Mouse (Mus musculus): Measurements from ENCODE around the gene Smu1. TPM values are rescaled to one million over a fixed set of nuclear protein-coding genes. Genes with fewer than 3 reads are reported as not detected.

Gene Smu1
- total RNA-seq, 4 experiments from 2014 or later, result 29.4 to 31.0 (median 30.4) TPM

DNA sequence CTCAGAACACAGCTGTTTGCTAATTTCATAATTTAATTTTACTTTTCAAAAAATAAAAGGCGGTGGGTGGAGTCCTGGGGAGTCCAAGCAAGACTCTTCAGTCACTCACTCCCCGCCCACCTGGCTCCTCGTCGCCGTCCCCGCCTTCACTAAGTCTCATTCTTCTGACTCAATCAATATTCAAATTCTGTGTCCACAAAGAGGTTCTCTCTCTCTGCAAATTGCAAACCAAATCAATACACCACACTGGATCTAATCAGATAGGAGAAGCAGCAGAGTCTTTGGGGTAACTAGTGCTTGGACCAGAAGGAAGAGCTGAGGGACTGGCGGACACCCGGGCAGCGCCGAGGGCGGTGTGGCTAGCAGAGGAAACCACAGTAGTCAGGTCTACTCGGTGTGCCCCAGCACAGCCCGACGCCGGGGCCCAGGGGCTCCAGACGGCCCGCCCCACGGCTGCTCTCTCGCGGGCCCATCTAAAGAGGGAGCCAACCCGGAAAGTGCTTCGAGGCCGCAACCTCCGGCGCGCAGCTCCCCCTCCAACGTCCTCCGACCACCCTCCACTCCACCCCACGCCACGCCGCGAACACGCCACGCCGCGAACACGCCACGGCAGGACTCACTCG is 455 bp downstream of the Smu1 start:
- no peak for DNase-seq (ENCODE audit: low spot score)

DNA sequence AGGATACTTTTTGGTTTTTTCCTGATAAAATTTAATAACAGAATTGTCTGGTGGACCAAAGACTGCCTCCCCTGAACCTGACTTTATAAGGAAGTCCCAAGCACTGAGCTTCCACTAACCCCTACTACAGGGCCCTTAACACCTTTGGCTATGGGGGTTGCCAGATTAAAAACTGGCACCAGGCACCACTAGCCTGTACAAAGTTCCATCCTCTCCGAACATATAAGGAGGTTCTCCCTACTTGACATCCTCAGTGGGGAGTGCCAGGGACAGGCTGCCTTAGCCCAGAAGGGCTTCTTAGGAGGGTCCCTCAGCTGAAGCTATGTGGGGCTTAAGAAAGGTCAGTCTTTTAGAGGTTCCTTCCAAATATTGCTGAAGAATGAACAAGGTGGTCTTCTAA is 22.4 kb downstream of the Smu1 start:
- DNase-seq (ENCODE audit: low spot score), result no peak

DNA sequence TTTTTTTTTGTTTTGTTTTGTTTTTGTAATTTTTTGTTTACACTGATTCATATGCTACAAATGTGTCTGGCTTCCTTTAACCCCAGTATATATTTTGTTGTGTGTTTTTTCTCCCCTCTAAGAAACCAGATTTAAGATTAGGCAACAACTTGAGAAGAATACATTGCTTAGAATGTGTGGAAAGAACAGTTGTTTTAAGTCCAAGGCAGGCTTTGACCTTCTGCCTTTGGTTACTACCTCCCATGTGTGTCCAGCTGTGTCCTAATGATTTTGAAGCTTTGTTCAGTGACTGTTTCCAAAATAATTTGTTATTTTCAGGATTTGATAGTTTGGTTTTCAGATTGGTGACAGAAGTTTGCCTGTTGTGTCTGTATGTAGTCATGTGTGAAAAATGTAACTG is 26.5 kb downstream of the Smu1 start:
- DNase-seq (ENCODE audit: low spot score), result no peak

DNA sequence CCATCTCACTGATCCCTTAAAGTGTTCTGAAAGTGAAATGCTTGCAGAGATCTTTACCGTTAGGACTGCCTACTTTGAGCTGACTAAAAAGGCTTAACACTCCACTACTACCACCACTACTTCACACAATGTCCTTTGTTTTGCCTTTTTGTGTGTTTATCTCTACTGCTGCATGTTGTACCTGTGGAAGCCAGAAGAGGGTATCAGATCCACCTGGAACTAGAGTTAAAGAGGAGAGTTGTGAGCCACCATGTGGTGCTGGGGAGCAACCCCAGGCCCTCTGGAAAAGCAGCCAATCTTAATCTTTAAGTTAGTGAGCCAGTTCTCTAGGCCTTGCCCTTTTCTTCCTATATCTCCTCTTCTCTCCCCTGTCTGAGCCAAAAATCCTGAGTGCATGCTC is 30.5 kb downstream of the Smu1 start:
- DNase-seq (ENCODE audit: low spot score), result no peak

DNA sequence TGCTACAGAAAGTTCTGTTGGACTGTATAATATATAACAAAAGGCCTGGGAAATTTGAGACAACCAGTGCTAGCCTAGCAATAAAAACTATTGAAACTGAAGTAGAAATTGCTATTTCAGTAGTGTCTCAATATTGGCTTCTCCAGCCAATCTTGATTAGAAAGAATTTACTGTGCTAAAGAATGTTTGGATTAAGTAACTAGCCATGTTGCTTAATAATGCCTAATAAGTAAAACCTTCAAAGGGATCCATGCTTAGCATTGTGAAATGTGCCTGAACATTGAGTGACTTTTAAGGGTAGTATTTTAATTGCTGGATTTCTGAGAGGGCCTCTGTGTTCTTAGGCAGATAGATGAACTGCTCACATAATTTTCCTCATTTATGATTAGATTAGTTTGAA is 32.2 kb downstream of the Smu1 start:
- DNase-seq (ENCODE audit: low spot score), result no peak

DNA sequence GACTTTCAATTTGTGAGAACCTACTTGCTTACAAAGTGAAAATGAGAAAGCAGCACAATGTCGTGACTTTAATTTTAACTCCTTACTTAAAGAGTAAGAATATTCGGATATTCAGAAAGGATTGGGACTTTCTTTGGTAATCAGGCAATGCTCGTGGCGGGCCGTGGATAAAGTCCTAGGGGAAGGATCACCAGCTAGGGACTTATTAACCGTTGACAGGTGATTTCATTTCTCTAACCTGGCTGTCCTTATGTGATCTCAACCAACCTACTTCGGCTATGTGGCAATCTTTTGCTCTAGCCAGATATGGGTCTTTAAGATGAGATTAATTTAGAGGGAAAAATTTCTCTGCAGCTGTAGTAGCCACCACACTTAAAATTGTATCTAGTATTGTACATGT is 32.6 kb downstream of the Smu1 start:
- DNase-seq (ENCODE audit: low spot score), result no peak

DNA sequence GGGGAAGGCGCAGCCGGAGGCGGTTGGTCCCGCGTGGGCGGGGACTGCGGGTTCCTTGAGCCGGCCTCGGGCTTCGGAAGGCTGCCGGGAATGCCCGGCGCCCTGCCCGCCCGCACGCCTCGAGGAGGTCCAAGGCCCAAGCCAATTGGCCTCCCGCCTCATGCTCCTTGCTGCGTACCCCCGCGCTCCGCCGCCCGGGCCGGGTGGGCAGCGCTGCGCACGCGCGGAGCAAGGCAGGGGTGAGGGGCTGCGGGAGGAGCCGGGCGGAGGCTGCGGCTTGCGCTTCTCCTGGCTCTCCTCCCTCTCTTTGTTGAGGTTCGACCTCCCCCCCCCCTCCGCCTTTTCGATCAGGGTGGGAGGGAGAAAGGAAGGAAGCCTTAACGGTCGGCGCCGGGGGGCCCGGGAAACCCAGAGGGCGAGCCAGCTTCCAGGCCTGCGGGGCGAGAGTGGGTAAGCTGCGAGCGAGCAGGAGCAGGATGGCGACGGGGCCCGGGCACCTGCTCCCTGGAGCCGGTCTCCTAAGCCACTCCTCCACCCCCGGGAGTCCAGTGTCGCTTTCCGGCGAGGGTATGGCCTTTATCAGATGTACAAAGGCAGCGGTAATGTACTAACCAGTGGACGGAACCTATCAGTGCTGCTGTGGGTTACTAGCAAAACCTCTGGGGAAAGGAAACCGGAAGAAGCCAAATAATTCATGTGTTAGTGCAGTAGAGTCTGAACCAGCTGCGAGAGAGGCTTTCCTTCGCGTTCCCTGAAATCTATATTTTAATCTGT is 34.8 kb downstream of the Smu1 start:
- DNase-seq (ENCODE audit: low spot score), result peak; percentile 79

DNA sequence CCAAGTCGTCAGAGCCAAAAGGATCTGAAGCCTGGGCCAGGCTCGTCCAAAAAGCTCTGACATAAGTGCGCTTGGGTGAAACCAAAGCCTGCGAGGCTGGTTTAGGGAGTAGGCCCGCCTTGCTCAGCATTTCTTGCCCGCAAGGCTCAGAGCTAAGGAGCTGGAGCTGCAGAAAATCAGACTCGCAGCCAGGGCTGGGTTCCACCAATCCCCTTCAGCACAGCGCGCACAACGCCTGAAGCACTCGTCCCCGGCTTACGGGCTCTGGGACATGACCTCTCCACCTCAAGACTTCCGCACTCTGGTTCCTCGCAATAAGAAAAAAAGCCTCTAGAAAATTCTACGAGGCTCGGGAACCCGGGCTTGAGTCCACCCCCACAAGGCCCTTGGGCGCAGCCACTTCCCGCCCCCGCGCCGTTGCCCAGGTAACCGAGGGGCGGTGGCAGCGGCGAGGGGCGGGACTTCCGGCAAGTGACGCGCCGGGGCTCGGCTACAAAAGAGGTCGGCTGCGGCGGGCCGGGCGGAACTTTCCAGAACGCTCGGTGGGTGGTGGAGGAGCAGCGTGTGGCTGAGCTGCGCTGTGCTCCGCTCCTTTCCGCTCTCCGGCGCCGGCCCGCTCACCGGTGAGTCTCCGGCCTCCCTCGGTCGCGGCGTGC is 35.6 kb downstream of the Smu1 start, which contains the start of gene Dnaja1:
TSS of gene Dnaja1 (plus strand) at position 140 of the 656 bp plus-strand sequence.
- DNase-seq (ENCODE audit: low spot score), result peak; percentile 97

DNA sequence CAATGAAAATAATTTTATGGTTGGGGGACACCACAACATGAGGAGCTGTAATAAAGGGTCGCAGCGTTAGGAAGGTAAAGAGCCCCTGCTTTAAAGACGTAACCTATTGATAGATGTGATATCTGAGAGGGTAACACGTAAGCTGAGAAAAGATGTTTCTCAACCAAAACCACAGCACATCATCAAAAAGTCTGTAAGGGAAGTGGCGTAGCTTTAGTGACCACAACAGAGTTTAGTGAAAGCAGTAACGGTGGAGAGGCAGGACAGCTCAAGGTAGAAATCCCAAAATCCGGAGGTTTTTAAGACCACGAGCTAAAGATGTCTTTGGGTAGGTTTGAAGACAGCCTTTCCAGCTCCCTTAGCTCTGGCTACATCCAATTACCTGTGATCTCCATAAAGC is 36.8 kb downstream of the Smu1 start:
- no peak for DNase-seq (ENCODE audit: low spot score)

DNA sequence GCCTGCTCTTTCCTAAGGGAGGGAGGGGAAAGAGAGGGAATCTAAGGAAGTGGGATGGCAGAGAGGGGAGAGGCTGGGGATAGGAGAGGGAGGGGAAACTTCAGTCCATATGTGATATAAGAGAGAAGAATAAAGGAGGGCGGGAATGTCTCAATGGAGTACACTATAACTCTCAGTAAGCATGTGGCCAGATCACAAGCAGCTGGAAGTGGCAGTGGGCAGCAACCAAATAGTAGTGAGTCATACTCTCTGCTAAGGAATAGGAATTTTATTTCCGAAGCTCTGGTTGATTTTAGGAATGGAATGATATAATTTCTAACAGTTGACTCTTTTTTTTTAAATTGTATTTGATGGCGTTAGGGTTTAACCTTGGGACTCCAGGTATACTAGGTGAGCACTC is 40.6 kb downstream of the Smu1 start:
- no peak for DNase-seq (ENCODE audit: low spot score)

DNA sequence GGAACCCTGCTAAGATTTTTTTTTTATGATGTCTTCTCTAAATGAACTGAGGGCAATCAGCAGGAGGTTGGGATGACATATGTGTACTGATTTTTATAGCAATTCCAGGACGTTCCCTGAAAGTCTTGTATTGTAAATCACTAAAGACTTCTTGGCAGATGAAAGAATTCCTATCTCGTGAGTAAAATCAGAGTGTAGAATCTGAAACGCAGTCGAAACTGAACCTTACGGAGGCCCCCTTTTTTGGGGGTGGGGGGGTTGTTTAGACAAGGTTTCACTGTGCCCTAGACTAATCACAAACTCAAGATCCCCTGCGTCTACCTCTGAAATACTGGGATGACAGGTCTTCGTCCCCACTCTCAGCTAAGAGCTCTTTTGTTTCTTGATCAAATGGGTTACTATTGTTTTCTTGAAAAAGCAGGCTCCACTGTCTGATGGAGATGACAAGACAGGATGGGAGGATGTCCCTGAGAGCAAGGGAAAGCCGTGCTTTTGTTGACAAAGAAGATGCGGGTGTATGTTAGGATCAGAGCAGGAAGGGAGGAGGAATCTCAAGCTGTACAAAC is 53.9 kb downstream of the Smu1 start:
- DNase-seq (ENCODE audit: low spot score), result no peak

DNA sequence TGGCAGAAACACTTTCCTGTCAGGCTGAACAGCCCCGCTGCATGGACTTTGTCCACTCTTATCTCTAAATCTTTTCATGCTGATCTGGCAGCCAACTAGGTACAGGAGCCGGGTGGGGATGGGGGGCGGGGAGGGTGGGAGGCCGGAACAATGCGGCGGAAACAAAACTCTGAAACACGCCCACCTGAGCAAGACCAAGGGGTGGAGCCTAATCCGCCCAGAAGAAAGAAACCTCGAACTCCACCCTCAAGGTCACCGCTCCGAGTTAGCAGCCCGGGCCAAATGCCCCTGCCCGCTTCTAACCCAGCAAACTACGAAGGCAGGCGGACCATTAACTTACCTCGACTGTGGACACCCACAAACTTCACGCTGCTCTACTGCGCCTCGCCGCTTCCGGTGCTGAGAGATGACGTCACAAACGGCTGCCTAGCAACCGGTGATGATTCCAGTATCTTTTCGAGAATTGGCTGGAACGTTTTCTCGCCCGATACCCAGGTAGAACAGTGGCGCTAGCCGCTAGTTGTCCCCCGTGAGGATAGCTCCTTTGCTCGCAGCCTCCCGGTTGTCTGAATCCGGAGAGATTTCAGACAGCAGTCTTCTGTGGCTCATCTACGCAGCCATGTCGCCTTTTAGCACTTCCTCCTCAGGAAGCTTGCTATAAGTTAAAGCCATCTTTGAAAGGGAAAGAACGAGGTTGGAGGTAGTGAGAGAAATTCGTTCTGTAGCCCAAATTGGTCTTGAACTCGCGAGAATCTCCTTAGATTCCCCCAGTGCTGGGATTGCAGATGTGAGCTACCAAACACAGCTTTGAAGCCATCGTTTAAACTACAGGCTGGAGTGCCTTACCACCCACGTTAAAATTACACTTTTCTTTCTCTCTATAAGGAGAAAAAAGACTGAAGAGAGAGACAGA is 54.7 kb downstream of the Smu1 start, which contains the start of gene Aptx:
TSS of gene Aptx (minus strand) at position 398 of the 913 bp plus-strand sequence.
- peak; percentile 97 for DNase-seq (ENCODE audit: low spot score)

DNA sequence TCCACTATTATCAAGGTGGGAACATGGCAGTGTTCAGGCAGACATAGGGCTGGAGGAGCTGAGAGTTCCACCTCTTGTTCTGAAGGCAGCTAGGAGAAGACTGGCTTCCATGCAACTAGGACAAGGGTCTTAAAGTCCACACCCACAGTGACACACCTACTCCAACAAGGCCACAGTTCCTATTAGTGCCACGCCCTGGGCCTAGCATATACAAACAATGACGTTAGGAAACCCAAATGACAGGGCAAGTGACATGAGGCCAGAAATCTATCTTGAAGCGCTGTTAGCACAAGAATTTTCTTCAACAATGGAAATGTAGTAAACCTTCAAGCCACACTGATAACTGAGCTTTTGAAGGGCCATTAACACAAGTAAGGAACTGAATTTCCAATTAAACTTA is 55.9 kb downstream of the Smu1 start:
- DNase-seq (ENCODE audit: low spot score), result no peak

DNA sequence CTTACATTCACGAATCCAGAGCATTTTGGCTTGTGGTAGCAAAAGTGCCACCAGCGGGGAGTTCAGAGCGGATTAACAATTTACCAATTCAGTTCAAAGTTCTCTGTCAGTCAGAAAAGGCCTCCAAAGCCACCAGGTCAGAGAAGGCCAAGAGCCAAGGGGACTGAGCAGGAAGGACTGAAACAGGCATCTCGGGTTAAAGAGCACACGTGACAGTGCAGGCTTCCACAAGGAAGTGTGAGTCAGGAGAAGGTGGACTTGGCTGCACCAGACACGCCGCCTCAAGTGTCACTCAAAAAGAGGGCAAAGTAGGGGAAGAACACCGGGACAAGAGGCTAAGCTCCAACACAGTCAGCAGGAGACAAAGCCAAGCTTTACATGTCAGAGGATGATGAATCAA is 57.5 kb downstream of the Smu1 start:
- DNase-seq (ENCODE audit: low spot score), result no peak

DNA sequence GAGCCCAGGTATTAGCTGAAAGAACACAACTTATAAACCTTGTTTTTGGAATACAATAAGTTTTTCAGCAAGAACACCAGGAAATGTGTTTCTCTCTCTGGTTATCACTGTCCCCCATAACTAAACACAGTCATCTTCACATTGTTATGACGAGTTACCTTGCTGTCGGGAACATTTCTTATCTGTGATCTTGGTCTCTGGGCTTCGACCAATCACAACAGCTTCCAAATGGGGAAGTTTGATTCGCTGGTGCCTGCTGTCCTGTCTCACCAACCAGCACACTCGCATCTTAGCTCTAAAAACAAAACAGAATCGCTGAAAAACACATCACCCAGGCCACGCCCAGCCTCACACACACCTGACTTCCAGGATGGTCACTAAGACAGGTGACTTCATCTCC is 60.7 kb downstream of the Smu1 start:
- DNase-seq (ENCODE audit: low spot score), result no peak

DNA sequence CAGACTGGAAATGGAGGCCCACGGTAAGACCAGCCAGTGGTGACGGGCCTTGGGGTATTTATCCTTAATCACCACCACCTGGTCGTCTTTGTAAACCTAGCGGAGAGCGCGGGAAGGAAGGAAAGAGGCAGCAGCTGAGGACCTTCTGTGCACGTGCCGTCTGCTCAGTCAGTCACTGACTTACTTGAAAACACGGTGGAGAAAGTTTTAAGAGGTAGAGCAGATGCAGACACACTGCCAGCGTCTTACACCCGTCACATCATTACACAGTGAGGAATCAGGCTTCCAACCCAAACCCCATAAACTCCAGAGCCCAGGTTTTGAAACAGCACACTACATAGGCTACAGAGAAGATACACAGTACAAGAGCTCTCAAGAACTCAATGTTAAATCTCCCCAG is 66.6 kb downstream of the Smu1 start:
- no peak for DNase-seq (ENCODE audit: low spot score)

Small RNA genes within 50 kb of the gene (microRNA-seq; reads per million reads assigned to microRNA genes)
- gene Mir207, result 1.7 reads per million

Other genes starting within 250 kb of the Smu1 start
- 10 to 100 TPM; 14.8 to 20.0 (median 16.2) TPM for gene Aptx, start 54.7 kb downstream of the Smu1 start, total RNA-seq (2022)
- gene Dnaja1, start 35.8 kb downstream of the Smu1 start, total RNA-seq (2022), result 10 to 100 TPM; 46.8 to 94.6 (median 64.6) TPM
- gene B4galt1, start 96.1 kb upstream of the Smu1 start, total RNA-seq (2022), result 10 to 100 TPM; 53.9 to 60.3 (median 57.4) TPM
- gene Spink4, start 162.1 kb upstream of the Smu1 start, total RNA-seq (2022), result 1 to 10 TPM in 1 of 4 experiments, under 1 TPM in 2, not detected in 1; 0.82 to 1.3 (median 0.94) TPM
- 100 to 1,000 TPM; 252 to 291 (median 269) TPM for gene Bag1, start 190.4 kb upstream of the Smu1 start, total RNA-seq (2022)
- 10 to 100 TPM; 32.2 to 39.2 (median 37.1) TPM for gene Chmp5, start 190.5 kb upstream of the Smu1 start, total RNA-seq (2022)
- 10 to 100 TPM; 18.8 to 24.0 (median 21.1) TPM for gene Nfx1, start 213.0 kb upstream of the Smu1 start, total RNA-seq (2022)